10 mouse cellular contexts compared by ENCODE assay signal in the genomic region with DNA sequence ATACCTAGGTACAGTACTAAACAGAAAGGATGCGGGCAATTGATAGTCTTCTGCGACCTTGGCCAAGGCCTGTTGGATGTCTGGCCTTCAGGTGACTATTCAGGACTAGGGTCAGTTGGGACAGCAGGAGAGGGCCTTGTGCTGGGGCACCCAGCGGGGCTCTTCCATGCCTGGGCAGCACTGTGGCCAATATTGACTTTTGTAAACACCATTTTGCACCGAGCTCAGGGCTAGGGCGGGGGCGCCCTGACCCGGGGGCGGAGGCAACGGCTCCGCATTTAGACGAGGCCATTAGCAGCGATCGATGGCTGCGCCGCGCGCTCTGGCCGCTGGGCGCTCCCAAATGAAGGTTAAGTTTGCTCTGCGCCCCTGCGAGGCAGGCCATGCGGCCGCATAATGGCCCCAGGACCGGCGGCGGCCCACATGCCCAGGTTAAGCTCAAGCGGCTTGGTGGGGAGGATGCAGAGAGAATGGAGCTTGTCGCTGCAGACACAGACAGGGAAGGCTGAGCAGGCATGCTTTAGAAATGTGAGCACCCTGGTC.
A peak's percentile ranks its signal among the peaks of the same experiment; 100 is the strongest.
DNase-seq lines count a peak whose midpoint lies in the region; ATAC-seq lines count a peak whose summit lies in the region.
"Had no signal": no experiment of that assay in that cellular context is flagged by ENCODE, and none has a peak within 500 bp of the region (broad histone marks: within the 10 kb centered on the region; RNA-seq: fewer than 3 reads in every experiment).

No protein-coding gene starts in this region.

- WGBS in heart, embryonic 14.5 days = 11% methylated on average over 28 of the region's 28 CpGs
- WGBS in embryonic facial prominence, embryonic 12.5 days = 9% methylated on average over 28 of the region's 28 CpGs
- WGBS in limb, embryonic 11.5 days = 6% methylated on average over 28 of the region's 28 CpGs
- WGBS in neural tube, embryonic 13.5 days = 8% methylated on average over 28 of the region's 28 CpGs

- H3K9me3 ChIP-seq in heart, embryonic 14.5 days (ENCODE audit: control insufficient read depth, low read length) = no peaks in the 10 kb centered on the region
- no peaks in the 10 kb centered on the region for H3K9me3 ChIP-seq in embryonic facial prominence, embryonic 12.5 days
- no peaks in the 10 kb centered on the region for H3K9me3 ChIP-seq in limb, embryonic 11.5 days (ENCODE audit: control insufficient read depth, low read length)
- no peaks in the 10 kb centered on the region for H3K9me3 ChIP-seq in neural tube, embryonic 13.5 days

- H3K4me2 ChIP-seq in heart, embryonic 14.5 days (ENCODE audit: low read length) = peak overlapping the region; percentile 27; the same call in 1 of the 2 replicates
- H3K4me2 ChIP-seq in embryonic facial prominence, embryonic 12.5 days (replicated peaks) = peak overlapping the region; percentile 33
- peak overlapping the region; percentile 25; the same call in 1 of the 2 replicates for H3K4me2 ChIP-seq in limb, embryonic 11.5 days (ENCODE audit: low read depth, severe bottlenecking)
- H3K4me2 ChIP-seq in neural tube, embryonic 13.5 days = peak overlapping the region; percentile 36

- no peak overlapping the region for H3K4me3 ChIP-seq in heart, embryonic 14.5 days (ENCODE audit: control insufficient read depth in 1 of 2, insufficient read depth in 1 of 2, low read depth in 1 of 2, low read length in 2 of 2)
- H3K4me3 ChIP-seq in embryonic facial prominence, embryonic 12.5 days = no peak overlapping the region
- no peak overlapping the region for H3K4me3 ChIP-seq in limb, embryonic 11.5 days (ENCODE audit: low read depth, low read length)
- H3K4me3 ChIP-seq in neural tube, embryonic 13.5 days = no peak overlapping the region

- H3K9ac ChIP-seq in heart, embryonic 14.5 days (ENCODE audit: low read length) = no peak overlapping the region
- no peak overlapping the region for H3K9ac ChIP-seq in embryonic facial prominence, embryonic 12.5 days
- H3K9ac ChIP-seq in limb, embryonic 11.5 days (ENCODE audit: low read length) = no peak overlapping the region
- peak overlapping the region; percentile 56 for H3K9ac ChIP-seq in neural tube, embryonic 13.5 days

- no peak for ATAC-seq in heart, embryonic 14.5 days (ENCODE audit: insufficient number of reproducible peaks, insufficient read depth, low FRiP score, low read depth)
- ATAC-seq in embryonic facial prominence, embryonic 12.5 days (ENCODE audit: insufficient number of reproducible peaks, insufficient read depth, low FRiP score, low TSS enrichment) = peak; percentile 44; the same call in 1 of the 2 replicates
- ATAC-seq in limb, embryonic 11.5 days (ENCODE audit: insufficient number of reproducible peaks, low FRiP score, low TSS enrichment, low read depth) = no peak; the same call in 1 of the 2 replicates
- 0 out of 2 replicates have a peak, but pooled peaks have one; percentile 37 for ATAC-seq in neural tube, embryonic 13.5 days (ENCODE audit: low read depth)
- no peak for ATAC-seq in erythroblast, adult 5-6 weeks (replicated peaks; ENCODE audit: low FRiP score, poor library complexity, severe bottlenecking)

- peaks cover 2 to 4% of the 10 kb centered on the region in 2 experiments; a peak in 2 of 4 replicates for H3K4me1 ChIP-seq in heart, embryonic 14.5 days (ENCODE audit: control insufficient read depth in 2 of 2, insufficient read depth in 2 of 2, low read length in 2 of 2)
- peaks cover 6% of the 10 kb centered on the region; the same call in 1 of the 2 replicates for H3K4me1 ChIP-seq in embryonic facial prominence, embryonic 12.5 days
- H3K4me1 ChIP-seq in limb, embryonic 11.5 days (ENCODE audit: control insufficient read depth, insufficient read depth, low read length) = peaks cover 8% of the 10 kb centered on the region; the same call in 1 of the 2 replicates
- H3K4me1 ChIP-seq in neural tube, embryonic 13.5 days (replicated peaks) = peaks cover 20% of the 10 kb centered on the region

- H3K27ac ChIP-seq in heart, embryonic 14.5 days (replicated peaks in 1 of 2; ENCODE audit: control insufficient read depth in 1 of 2, insufficient read depth in 1 of 2, low read depth in 2 of 2, low read length in 2 of 2) = no peak overlapping the region
- H3K27ac ChIP-seq in embryonic facial prominence, embryonic 12.5 days = no peak overlapping the region
- H3K27ac ChIP-seq in limb, embryonic 11.5 days (replicated peaks; ENCODE audit: low read depth, low read length) = no peak overlapping the region
- H3K27ac ChIP-seq in neural tube, embryonic 13.5 days (replicated peaks) = no peak overlapping the region

- no peak for DNase-seq in heart, adult 9 months (ENCODE audit: low spot score in 2 of 2)
- peak; percentile 69 for DNase-seq in limb, embryonic 11.5 days (ENCODE audit: low spot score)
- no peak for DNase-seq in natural killer cell, adult 2 months (ENCODE audit: low spot score in 2 of 2)
- DNase-seq in layer of hippocampus, adult 18-20 months (ENCODE audit: low spot score in 2 of 2) = no peak
- DNase-seq: gastrocnemius, postnatal 10 days; left cerebral cortex, postnatal 4 days had no signal

- no peaks in the 10 kb centered on the region for H3K36me3 ChIP-seq in heart, embryonic 14.5 days (ENCODE audit: control insufficient read depth, insufficient read depth, low read length)
- no peaks in the 10 kb centered on the region for H3K36me3 ChIP-seq in embryonic facial prominence, embryonic 12.5 days
- H3K36me3 ChIP-seq in limb, embryonic 11.5 days (ENCODE audit: control insufficient read depth, insufficient read depth, low read length) = no peaks in the 10 kb centered on the region
- no peaks in the 10 kb centered on the region for H3K36me3 ChIP-seq in neural tube, embryonic 13.5 days

- H3K27me3 ChIP-seq in heart, embryonic 14.5 days (ENCODE audit: control insufficient read depth, insufficient read depth, low read length) = peaks cover 33% of the 10 kb centered on the region
- peaks cover 29% of the 10 kb centered on the region for H3K27me3 ChIP-seq in embryonic facial prominence, embryonic 12.5 days
- peaks cover 42% of the 10 kb centered on the region for H3K27me3 ChIP-seq in limb, embryonic 11.5 days (ENCODE audit: control insufficient read depth, insufficient read depth, low read length)
- H3K27me3 ChIP-seq in neural tube, embryonic 13.5 days = peaks cover 55% of the 10 kb centered on the region

Comparison
In these comparisons a context has a peak if more than half of its experiments do, and no peak if none do; other contexts are left out.
1. ATAC-seq: peak in embryonic facial prominence, embryonic 12.5 days (single experiment) and neural tube, embryonic 13.5 days (single experiment); none in heart, embryonic 14.5 days (single experiment), limb, embryonic 11.5 days (single experiment) and erythroblast, adult 5-6 weeks (single experiment).
2. Peak in every context shown above with its lines, with median percentiles within 50 percentile points of each other: H3K4me2 ChIP-seq.